Mouse (Mus musculus): ENCODE data around the gene Fam178b. TPM values are rescaled to one million over a fixed set of nuclear protein-coding genes. Genes with fewer than 3 reads are reported as not detected.

Gene Fam178b
- polyA plus RNA-seq, 1 experiment from 2014 or later: 0.59 TPM

DNA sequence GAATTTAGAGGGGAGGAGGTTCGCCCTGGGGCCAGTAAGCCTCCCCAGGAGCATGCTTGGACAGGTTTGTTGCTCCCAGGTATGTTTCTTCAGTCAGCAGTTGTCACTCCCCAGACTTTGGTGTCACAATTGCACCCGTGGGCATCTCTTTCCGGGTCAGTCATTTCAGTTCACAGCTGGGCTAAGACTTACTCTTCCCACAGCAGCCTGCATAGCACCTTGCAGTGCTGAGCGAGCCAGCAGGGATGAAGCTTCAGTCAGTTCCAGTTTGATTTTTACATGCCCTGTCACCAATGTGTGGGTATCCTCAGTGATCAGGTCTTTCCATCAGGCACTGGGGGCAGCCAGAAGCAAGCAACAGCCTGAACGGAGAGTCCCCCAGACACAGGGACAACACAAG is 14.0 kb upstream of the Fam178b start:
- 68% methylated on average over 5 of the region's 5 CpGs for WGBS
- no peak overlapping the region for H3K4me2 ChIP-seq (replicated peaks; ENCODE audit: low read depth)
- DNase-seq (ENCODE audit: low spot score) (no peak), ATAC-seq (ENCODE audit: low FRiP score, low TSS enrichment) (no peak)
- no peak overlapping the region for H3K4me3 ChIP-seq (ENCODE audit: low read depth, low read length)
- H3K36me3 ChIP-seq (ENCODE audit: control insufficient read depth, insufficient read depth, low read length): peaks cover 20% of the 10 kb centered on the region
- H3K27me3 ChIP-seq (ENCODE audit: control insufficient read depth, insufficient read depth, low read length): no peaks in the 10 kb centered on the region
- TF ChIP-seq CTCF (IDR thresholded peaks at IDR 0.05; ENCODE audit: low read depth): no peak
- no peak for TF ChIP-seq EP300 (optimal IDR thresholded peaks at IDR 0.05)
- H3K9me3 ChIP-seq (ENCODE audit: control insufficient read depth, low read length): no peaks in the 10 kb centered on the region
- no peak overlapping the region for H3K27ac ChIP-seq (replicated peaks)
- no peak overlapping the region for H3K9ac ChIP-seq (ENCODE audit: low read length)
- H3K4me1 ChIP-seq (replicated peaks; ENCODE audit: control insufficient read depth, insufficient read depth): no peaks in the 10 kb centered on the region

DNA sequence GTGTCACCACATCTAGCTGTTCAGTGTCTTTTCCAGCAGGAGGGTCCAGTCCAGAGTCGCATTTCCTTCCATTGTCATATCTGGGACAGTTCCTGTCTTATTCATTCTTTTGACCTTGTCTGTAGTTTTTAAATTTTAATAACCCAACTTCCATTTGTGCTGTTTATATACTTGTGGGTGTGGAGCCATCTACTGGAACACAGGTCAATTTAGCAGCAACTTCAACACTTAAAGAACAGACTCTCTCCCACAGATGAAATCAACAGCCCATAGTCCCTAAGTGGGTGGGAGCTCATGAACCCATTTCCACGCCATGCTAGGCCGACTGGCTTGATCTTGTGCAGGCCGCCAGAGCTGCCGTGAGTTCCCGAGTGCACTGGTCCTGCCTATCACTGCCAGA is 13.4 kb upstream of the Fam178b start:
- no peaks in the 10 kb centered on the region for H3K4me1 ChIP-seq (replicated peaks; ENCODE audit: control insufficient read depth, insufficient read depth)
- 60% methylated on average over 6 of the region's 6 CpGs for WGBS
- ATAC-seq (ENCODE audit: low FRiP score, low TSS enrichment): no peak

DNA sequence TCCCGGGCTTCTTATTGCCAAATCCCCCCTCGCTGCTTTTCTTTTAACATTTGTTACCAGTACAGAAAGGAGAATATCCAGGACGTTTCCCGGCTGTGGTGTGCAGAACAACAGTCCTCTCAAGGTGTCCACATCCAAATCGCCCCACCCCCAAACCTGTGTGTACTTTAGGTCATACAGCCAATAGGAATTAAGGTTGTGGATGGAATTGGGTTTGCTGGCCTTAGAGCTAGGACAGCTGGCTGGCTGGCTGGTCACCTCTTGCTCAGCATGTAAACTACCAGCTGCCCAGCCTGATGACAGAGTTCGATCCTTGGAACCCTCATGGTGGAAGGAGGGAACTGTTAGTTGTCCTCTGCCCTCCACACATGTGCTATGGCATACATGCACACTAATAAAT is 11.9 kb upstream of the Fam178b start:
- no peaks in the 10 kb centered on the region for H3K9me3 ChIP-seq (ENCODE audit: control insufficient read depth, low read length)
- H3K4me2 ChIP-seq (replicated peaks; ENCODE audit: low read depth): no peak overlapping the region
- TF ChIP-seq EP300 (optimal IDR thresholded peaks at IDR 0.05) (no peak), CTCF (IDR thresholded peaks at IDR 0.05; ENCODE audit: low read depth) (no peak)
- H3K27me3 ChIP-seq (ENCODE audit: control insufficient read depth, insufficient read depth, low read length): no peaks in the 10 kb centered on the region
- no peak overlapping the region for H3K4me3 ChIP-seq (ENCODE audit: low read depth, low read length)
- no peaks in the 10 kb centered on the region for H3K4me1 ChIP-seq (replicated peaks; ENCODE audit: control insufficient read depth, insufficient read depth)
- H3K9ac ChIP-seq (ENCODE audit: low read length): no peak overlapping the region
- DNase-seq (ENCODE audit: low spot score): no peak
- H3K27ac ChIP-seq (replicated peaks): no peak overlapping the region
- ATAC-seq (ENCODE audit: low FRiP score, low TSS enrichment): no peak
- WGBS: 82% methylated on average over 6 of the region's 6 CpGs
- peaks cover 7% of the 10 kb centered on the region for H3K36me3 ChIP-seq (ENCODE audit: control insufficient read depth, insufficient read depth, low read length)

More for the DNA sequence above, 13.4 kb upstream of the Fam178b start:
- no peak for DNase-seq (ENCODE audit: low spot score)
- no peak overlapping the region for H3K9ac ChIP-seq (ENCODE audit: low read length)
- TF ChIP-seq EP300 (optimal IDR thresholded peaks at IDR 0.05): no peak
- peak; percentile 39 for TF ChIP-seq CTCF (IDR thresholded peaks at IDR 0.05; ENCODE audit: low read depth)
- no peaks in the 10 kb centered on the region for H3K9me3 ChIP-seq (ENCODE audit: control insufficient read depth, low read length)
- H3K27ac ChIP-seq (replicated peaks): no peak overlapping the region
- H3K36me3 ChIP-seq (ENCODE audit: control insufficient read depth, insufficient read depth, low read length): peaks cover 20% of the 10 kb centered on the region
- no peaks in the 10 kb centered on the region for H3K27me3 ChIP-seq (ENCODE audit: control insufficient read depth, insufficient read depth, low read length)
- no peak overlapping the region for H3K4me2 ChIP-seq (replicated peaks; ENCODE audit: low read depth)
- no peak overlapping the region for H3K4me3 ChIP-seq (ENCODE audit: low read depth, low read length)

DNA sequence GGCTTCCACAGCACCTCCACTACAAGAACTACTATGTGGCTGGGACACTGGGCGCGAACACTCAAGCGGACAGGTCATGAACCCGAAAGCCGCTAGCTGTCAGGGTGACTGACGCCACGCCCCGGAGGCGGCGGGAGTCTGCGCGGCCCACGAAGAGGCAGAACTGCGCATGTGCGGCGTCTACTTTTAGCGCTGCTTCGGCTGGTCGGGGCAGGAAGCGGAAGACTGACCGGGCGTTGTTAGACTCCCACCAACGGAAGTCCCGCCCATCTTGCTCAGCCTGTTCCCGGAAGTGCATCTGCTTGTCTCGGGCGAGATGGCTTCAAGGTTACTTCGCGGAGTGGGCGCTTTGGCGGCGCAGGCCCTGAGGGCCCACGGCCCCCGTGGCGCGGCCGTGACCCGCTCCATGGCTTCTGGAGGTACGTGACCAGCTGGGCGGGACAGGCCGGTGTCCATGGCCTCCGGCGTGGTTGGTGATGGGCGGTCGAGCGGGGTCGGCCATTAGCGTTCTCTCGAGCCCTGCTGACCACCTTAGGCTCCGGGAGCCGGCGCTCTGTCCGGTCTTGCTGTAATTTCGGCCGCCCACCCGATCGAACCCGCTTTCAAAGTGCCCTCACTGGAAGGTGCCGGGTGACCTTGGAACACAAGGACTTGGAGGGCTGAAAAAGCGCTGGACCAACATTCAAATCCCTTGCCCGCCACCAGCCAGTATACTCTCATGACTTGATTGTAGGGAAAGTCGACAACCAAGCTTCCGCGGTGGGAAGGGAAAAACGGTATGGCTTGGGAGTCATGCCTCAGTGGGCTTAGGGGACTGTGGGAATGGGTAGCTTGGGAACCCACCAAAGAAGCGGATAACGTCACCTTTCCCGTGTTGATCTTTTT is 8.5 kb upstream of the Fam178b start, which contains the start of gene Cox5b:
Gene Cox5b (plus strand): TSS at position 179 of the 885 bp plus-strand sequence.
- Histone ChIP-seq H3K4me2 (replicated peaks; ENCODE audit: low read depth) (peak within 1 kb of the TSS; percentile 93), H3K27ac (replicated peaks) (peak within 1 kb of the TSS; percentile 67; the same call in 1 of the 2 replicates), H3K4me3 (ENCODE audit: low read depth, low read length) (peak within 1 kb of the TSS; percentile 78), H3K4me1 (replicated peaks; ENCODE audit: control insufficient read depth, insufficient read depth) (no peaks in the 10 kb centered on the region), H3K9me3 (ENCODE audit: control insufficient read depth, low read length) (no peaks in the 10 kb centered on the region), H3K36me3 (ENCODE audit: control insufficient read depth, insufficient read depth, low read length) (no peaks in the 10 kb centered on the region; the same call in 1 of the 2 replicates), H3K27me3 (ENCODE audit: control insufficient read depth, insufficient read depth, low read length) (no peaks in the 10 kb centered on the region), H3K9ac (ENCODE audit: low read length) (peak within 1 kb of the TSS; percentile 85)
- DNase-seq (ENCODE audit: low spot score) (peak; percentile 98), ATAC-seq (ENCODE audit: low FRiP score, low TSS enrichment) (peak; percentile 98)
- peak; percentile 1; the same call in 1 of the 2 replicates for TF ChIP-seq CTCF (IDR thresholded peaks at IDR 0.05; ENCODE audit: low read depth)
- no peak for TF ChIP-seq EP300 (optimal IDR thresholded peaks at IDR 0.05)
- WGBS: under 1% methylated on average over 68 of the region's 68 CpGs

DNA sequence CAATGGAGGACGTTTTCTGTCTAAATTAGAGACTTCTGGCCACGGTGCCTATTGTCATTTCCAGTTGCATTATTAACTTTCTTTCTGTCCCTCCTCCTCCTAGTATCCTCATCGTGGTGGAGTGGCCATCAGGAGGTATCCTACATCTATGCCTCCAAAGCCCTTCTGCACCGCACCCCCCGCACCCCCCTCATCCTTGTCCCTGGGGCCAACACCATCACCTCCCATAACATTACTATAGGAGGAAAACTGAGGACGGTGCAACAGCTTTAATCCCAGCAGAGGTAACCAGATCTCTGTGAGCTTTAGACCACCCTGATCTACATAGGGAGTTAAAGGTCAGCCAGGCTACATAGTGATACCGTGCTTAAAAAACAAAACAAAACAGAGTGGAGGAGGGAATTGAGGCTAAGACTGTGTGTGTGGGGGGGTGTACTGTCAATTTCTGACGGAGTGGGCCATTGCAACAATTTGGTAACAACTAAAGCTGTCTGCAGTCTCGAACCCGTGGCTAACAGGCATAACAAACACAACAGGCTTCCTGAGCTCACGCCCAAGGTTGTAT is 7.8 kb upstream of the Fam178b start:
- no peaks in the 10 kb centered on the region for H3K27me3 ChIP-seq (ENCODE audit: control insufficient read depth, insufficient read depth, low read length)
- no peak for TF ChIP-seq EP300 (optimal IDR thresholded peaks at IDR 0.05)
- TF ChIP-seq CTCF (IDR thresholded peaks at IDR 0.05; ENCODE audit: low read depth): no peak
- peak overlapping the region; percentile 51; the same call in 1 of the 2 replicates for H3K9ac ChIP-seq (ENCODE audit: low read length)
- H3K4me1 ChIP-seq (replicated peaks; ENCODE audit: control insufficient read depth, insufficient read depth): no peaks in the 10 kb centered on the region
- ATAC-seq (ENCODE audit: low FRiP score, low TSS enrichment) (peak; percentile 22; the same call in 1 of the 2 replicates), DNase-seq (ENCODE audit: low spot score) (no peak)
- WGBS: 58% methylated on average over 11 of the region's 11 CpGs
- peak overlapping the region; percentile 45; the same call in 1 of the 2 replicates for H3K27ac ChIP-seq (replicated peaks)
- peak overlapping the region; percentile 49 for H3K4me2 ChIP-seq (replicated peaks; ENCODE audit: low read depth)
- H3K9me3 ChIP-seq (ENCODE audit: control insufficient read depth, low read length): no peaks in the 10 kb centered on the region
- H3K36me3 ChIP-seq (ENCODE audit: control insufficient read depth, insufficient read depth, low read length): no peaks in the 10 kb centered on the region; the same call in 1 of the 2 replicates
- H3K4me3 ChIP-seq (ENCODE audit: low read depth, low read length): peak overlapping the region; percentile 78
